Mouse (Mus musculus) gastrocnemius, adult 8-10 months (tissue): ENCODE measurements around the gene Arrb1. TPM values are rescaled to one million over a fixed set of nuclear protein-coding genes. Genes with fewer than 3 reads are reported as not detected.

ENCODE experiments used
- DNase-seq, 2 experiments: peaks; one replicate each; pipeline ENCODE4 v3.0.0; 2022; ENCODE audit warnings: low spot score in 2 of 2
- total RNA-seq, 4 experiments: library from RNA; stranded (reverse); gene quantifications; 2 replicates each; pipeline ENCODE4 v1.2.4; 2022

Arrb1 gene
- total RNA-seq, 4 experiments from 2014 or later = 11.9 to 14.3 (median 12.7) TPM

- no peak for DNase-seq
These were observed 2.0 kb downstream of the Arrb1 start for GRCm38 (mm10) chr7:99537183-99537756.

GRCm38 (mm10) chr7:99538421-99538820, 3.2 kb downstream of the Arrb1 start:
- no peak for DNase-seq

GRCm38 (mm10) chr7:99539201-99539891, 4.1 kb downstream of the Arrb1 start:
- DNase-seq = peak; percentile 48 to 64

GRCm38 (mm10) chr7:99540016-99540415, 4.8 kb downstream of the Arrb1 start:
- no peak for DNase-seq

- DNase-seq = no peak
These were observed 5.9 kb downstream of the Arrb1 start for GRCm38 (mm10) chr7:99541204-99541603.

- no peak for DNase-seq
These were observed 9.0 kb downstream of the Arrb1 start for GRCm38 (mm10) chr7:99544272-99544671.

- DNase-seq = peak; percentile 44 to 63
These were observed 10.8 kb downstream of the Arrb1 start for GRCm38 (mm10) chr7:99545885-99546745.

GRCm38 (mm10) chr7:99547584-99548487, 12.6 kb downstream of the Arrb1 start:
- DNase-seq = no peak

GRCm38 (mm10) chr7:99549668-99550067, 14.4 kb downstream of the Arrb1 start:
- no peak for DNase-seq

GRCm38 (mm10) chr7:99551623-99552022, 16.4 kb downstream of the Arrb1 start:
- DNase-seq = no peak

- DNase-seq = no peak
These were observed 18.1 kb downstream of the Arrb1 start for GRCm38 (mm10) chr7:99553222-99553884.

- no peak for DNase-seq
These were observed 18.6 kb downstream of the Arrb1 start for GRCm38 (mm10) chr7:99553885-99554269.

- peak; percentile 41 to 50 for DNase-seq
These were observed 20.6 kb downstream of the Arrb1 start for GRCm38 (mm10) chr7:99555862-99556261.

GRCm38 (mm10) chr7:99559091-99559490, 23.8 kb downstream of the Arrb1 start:
- no peak for DNase-seq

- no peak for DNase-seq
These were observed 27.2 kb downstream of the Arrb1 start for GRCm38 (mm10) chr7:99562478-99562877.

- no peak for DNase-seq
These were observed 28.0 kb downstream of the Arrb1 start for GRCm38 (mm10) chr7:99563224-99563623.

GRCm38 (mm10) chr7:99565325-99565881, 30.1 kb downstream of the Arrb1 start:
- no peak for DNase-seq

GRCm38 (mm10) chr7:99570680-99571079, 35.4 kb downstream of the Arrb1 start:
- no peak for DNase-seq

GRCm38 (mm10) chr7:99572931-99573330, 37.7 kb downstream of the Arrb1 start:
- no peak for DNase-seq

GRCm38 (mm10) chr7:99573351-99573750, 38.1 kb downstream of the Arrb1 start:
- DNase-seq = no peak
